Mouse (Mus musculus): Measurements from ENCODE around the gene Sipa1l3. TPM values are rescaled to one million over a fixed set of nuclear protein-coding genes. Genes with fewer than 3 reads are reported as not detected.
A peak's percentile ranks its signal among the peaks of the same experiment; 100 is the strongest.

Sipa1l3 gene
- polyA plus RNA-seq, 1 experiment from 2014 or later, result 22.0 TPM

DNA sequence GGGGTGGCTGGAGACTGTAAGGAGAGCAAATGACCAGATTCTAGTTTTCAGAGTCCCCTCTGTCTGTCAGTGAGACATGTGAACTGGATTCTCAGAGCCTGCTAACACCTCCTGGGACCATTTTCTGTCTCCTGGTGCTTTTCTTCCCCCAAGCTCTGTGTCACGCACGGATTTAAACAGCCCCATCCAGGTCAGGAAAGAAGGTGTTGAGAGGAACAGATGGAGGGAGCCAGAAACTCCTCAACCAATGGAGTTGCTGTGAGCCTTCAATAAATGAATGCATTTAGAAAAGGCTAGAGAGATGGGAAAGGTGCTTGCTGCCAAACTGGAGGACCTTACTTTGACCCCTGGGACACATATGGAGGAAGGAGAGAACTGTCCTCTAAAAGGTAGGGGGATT is 180.7 kb downstream of the Sipa1l3 start:
- Histone ChIP-seq H3K27me3 (replicated peaks; ENCODE audit: control insufficient read depth, insufficient read depth, low read length) (no peaks in the 10 kb centered on the region), H3K9me3 (ENCODE audit: control insufficient read depth) (no peaks in the 10 kb centered on the region), H3K4me3 (ENCODE audit: low read depth, low read length) (no peak overlapping the region), H3K4me1 (replicated peaks; ENCODE audit: control insufficient read depth, insufficient read depth, low read length) (0 out of 2 replicates have a peak, but pooled peaks cover 3% of the 10 kb centered on the region), H3K9ac (ENCODE audit: low read depth, low read length) (no peak overlapping the region), H3K27ac (ENCODE audit: low read depth, low read length) (no peak overlapping the region), H3K36me3 (ENCODE audit: control insufficient read depth, insufficient read depth) (peaks cover 61% of the 10 kb centered on the region), H3K4me2 (replicated peaks; ENCODE audit: low read depth) (no peak overlapping the region)
- TF ChIP-seq CTCF (IDR thresholded peaks at IDR 0.05; ENCODE audit: low read depth), result no peak
- WGBS, result 97% methylated on average over 2 of the region's 2 CpGs
- ATAC-seq, result no peak

- H3K4me1 ChIP-seq (replicated peaks; ENCODE audit: control insufficient read depth, insufficient read depth, low read length), result 0 out of 2 replicates have a peak, but pooled peaks cover 3% of the 10 kb centered on the region
- no peak overlapping the region for H3K27ac ChIP-seq (ENCODE audit: low read depth, low read length)
- TF ChIP-seq CTCF (IDR thresholded peaks at IDR 0.05; ENCODE audit: low read depth), result peak; percentile 44
- no peak overlapping the region for H3K9ac ChIP-seq (ENCODE audit: low read depth, low read length)
- no peak for ATAC-seq
- 81% methylated on average over 9 of the region's 9 CpGs for WGBS
- H3K27me3 ChIP-seq (replicated peaks; ENCODE audit: control insufficient read depth, insufficient read depth, low read length), result no peaks in the 10 kb centered on the region
- no peak overlapping the region for H3K4me3 ChIP-seq (ENCODE audit: low read depth, low read length)
- H3K9me3 ChIP-seq (ENCODE audit: control insufficient read depth), result no peaks in the 10 kb centered on the region
- peaks cover 60% of the 10 kb centered on the region for H3K36me3 ChIP-seq (ENCODE audit: control insufficient read depth, insufficient read depth)
- H3K4me2 ChIP-seq (replicated peaks; ENCODE audit: low read depth), result no peak overlapping the region
These were observed 181.6 kb downstream of the Sipa1l3 start for GRCm38 (mm10) chr7:29336795-29337319.

DNA sequence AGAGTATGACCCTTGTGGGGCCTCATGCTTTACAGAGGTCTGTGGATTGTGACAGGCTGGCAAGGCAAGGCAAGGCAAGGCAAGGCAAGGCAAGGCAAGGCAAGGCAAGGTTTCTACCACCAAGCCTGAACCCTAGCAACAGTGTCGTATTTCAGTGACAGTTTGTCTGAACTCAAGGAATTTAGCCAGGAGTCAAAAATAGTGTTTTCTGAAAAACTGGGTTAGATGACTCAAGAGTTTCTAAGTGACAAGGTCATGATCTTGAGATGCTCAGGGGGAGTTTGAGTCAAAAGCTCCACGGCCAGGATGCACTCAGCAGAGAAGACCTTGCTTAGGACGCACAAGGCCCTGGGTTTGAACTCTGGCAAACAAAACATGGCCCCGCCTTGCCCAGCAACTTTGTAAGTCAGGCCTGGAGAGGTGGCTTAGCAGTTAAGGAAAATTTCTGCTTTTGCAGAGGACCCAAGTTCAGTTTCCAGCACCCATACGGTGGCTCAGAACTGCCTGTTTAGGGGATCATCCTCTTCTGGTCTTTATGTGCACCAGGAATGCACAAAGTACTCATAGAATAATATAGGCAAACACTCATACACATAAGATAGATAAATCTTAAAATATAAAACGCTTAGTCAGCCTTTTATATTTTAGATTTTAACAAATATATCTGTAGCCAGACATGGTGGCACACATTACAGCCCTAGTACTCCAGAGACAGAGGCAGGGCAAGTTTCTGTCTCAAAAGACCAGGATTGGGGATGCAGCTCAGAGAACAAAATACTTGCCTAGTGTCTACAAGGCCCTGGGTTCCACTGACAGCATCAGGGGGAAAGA is 182.4 kb downstream of the Sipa1l3 start:
- Histone ChIP-seq H3K27me3 (replicated peaks; ENCODE audit: control insufficient read depth, insufficient read depth, low read length) (no peaks in the 10 kb centered on the region), H3K4me3 (ENCODE audit: low read depth, low read length) (no peak overlapping the region), H3K27ac (ENCODE audit: low read depth, low read length) (no peak overlapping the region), H3K4me1 (replicated peaks; ENCODE audit: control insufficient read depth, insufficient read depth, low read length) (0 out of 2 replicates have a peak, but pooled peaks cover 3% of the 10 kb centered on the region), H3K9ac (ENCODE audit: low read depth, low read length) (no peak overlapping the region), H3K4me2 (replicated peaks; ENCODE audit: low read depth) (no peak overlapping the region), H3K9me3 (ENCODE audit: control insufficient read depth) (no peaks in the 10 kb centered on the region), H3K36me3 (ENCODE audit: control insufficient read depth, insufficient read depth) (peaks cover 61% of the 10 kb centered on the region)
- no peak for ATAC-seq
- TF ChIP-seq CTCF (IDR thresholded peaks at IDR 0.05; ENCODE audit: low read depth), result no peak
- WGBS, result 81% methylated on average over 6 of the region's 6 CpGs

GRCm38 (mm10) chr7:29335276-29335675 is 183.2 kb downstream of the Sipa1l3 start:
- Histone ChIP-seq H3K27me3 (replicated peaks; ENCODE audit: control insufficient read depth, insufficient read depth, low read length) (no peaks in the 10 kb centered on the region), H3K36me3 (ENCODE audit: control insufficient read depth, insufficient read depth) (peaks cover 61% of the 10 kb centered on the region), H3K4me3 (ENCODE audit: low read depth, low read length) (no peak overlapping the region), H3K4me2 (replicated peaks; ENCODE audit: low read depth) (no peak overlapping the region), H3K4me1 (replicated peaks; ENCODE audit: control insufficient read depth, insufficient read depth, low read length) (0 out of 2 replicates have a peak, but pooled peaks cover 3% of the 10 kb centered on the region), H3K9me3 (ENCODE audit: control insufficient read depth) (no peaks in the 10 kb centered on the region), H3K9ac (ENCODE audit: low read depth, low read length) (no peak overlapping the region), H3K27ac (ENCODE audit: low read depth, low read length) (no peak overlapping the region)
- peak; percentile 54 for TF ChIP-seq CTCF (IDR thresholded peaks at IDR 0.05; ENCODE audit: low read depth)
- no peak for ATAC-seq

DNA sequence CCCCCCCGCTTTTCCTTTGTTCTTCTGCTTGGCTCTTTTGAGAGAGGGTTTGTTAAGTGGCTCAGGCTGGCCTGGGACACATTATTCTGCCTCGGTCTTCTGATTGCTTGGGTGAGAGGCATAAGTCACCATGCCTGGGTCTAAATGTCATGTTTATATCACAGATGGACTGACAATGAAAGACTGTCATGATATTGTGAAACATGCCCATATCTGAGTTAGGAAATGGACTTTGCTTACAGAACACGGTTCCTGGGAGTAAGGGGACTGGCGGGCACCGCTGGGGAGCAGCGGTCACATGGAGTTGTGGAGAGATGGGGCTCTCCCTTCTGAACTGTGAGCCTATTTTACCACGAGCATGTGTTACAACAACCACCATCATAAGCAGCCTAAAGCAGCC is 184.3 kb downstream of the Sipa1l3 start:
- Histone ChIP-seq H3K27me3 (replicated peaks; ENCODE audit: control insufficient read depth, insufficient read depth, low read length) (no peaks in the 10 kb centered on the region), H3K9me3 (ENCODE audit: control insufficient read depth) (no peaks in the 10 kb centered on the region), H3K9ac (ENCODE audit: low read depth, low read length) (no peak overlapping the region), H3K27ac (ENCODE audit: low read depth, low read length) (0 out of 2 replicates have a peak overlapping the region, but pooled peaks have one; percentile 35), H3K4me2 (replicated peaks; ENCODE audit: low read depth) (no peak overlapping the region), H3K4me1 (replicated peaks; ENCODE audit: control insufficient read depth, insufficient read depth, low read length) (no peaks in the 10 kb centered on the region), H3K4me3 (ENCODE audit: low read depth, low read length) (no peak overlapping the region), H3K36me3 (ENCODE audit: control insufficient read depth, insufficient read depth) (peaks cover 72% of the 10 kb centered on the region)
- WGBS, result 43% methylated on average over 6 of the region's 7 CpGs
- TF ChIP-seq CTCF (IDR thresholded peaks at IDR 0.05; ENCODE audit: low read depth), result no peak
- peak; percentile 64 for ATAC-seq

- no peak overlapping the region for H3K9ac ChIP-seq (ENCODE audit: low read depth, low read length)
- H3K36me3 ChIP-seq (ENCODE audit: control insufficient read depth, insufficient read depth), result peaks cover 82% of the 10 kb centered on the region
- TF ChIP-seq CTCF (IDR thresholded peaks at IDR 0.05; ENCODE audit: low read depth), result no peak
- no peak overlapping the region for H3K4me2 ChIP-seq (replicated peaks; ENCODE audit: low read depth)
- no peak overlapping the region for H3K4me3 ChIP-seq (ENCODE audit: low read depth, low read length)
- no peaks in the 10 kb centered on the region for H3K4me1 ChIP-seq (replicated peaks; ENCODE audit: control insufficient read depth, insufficient read depth, low read length)
- H3K27me3 ChIP-seq (replicated peaks; ENCODE audit: control insufficient read depth, insufficient read depth, low read length), result no peaks in the 10 kb centered on the region
- WGBS, result 91% methylated on average over 16 of the region's 16 CpGs
- no peak overlapping the region for H3K27ac ChIP-seq (ENCODE audit: low read depth, low read length)
- no peaks in the 10 kb centered on the region for H3K9me3 ChIP-seq (ENCODE audit: control insufficient read depth)
- ATAC-seq, result no peak
These were observed 189.5 kb downstream of the Sipa1l3 start for GRCm38 (mm10) chr7:29328984-29329383.

All from intestine, postnatal 0 days (tissue).